Mouse (Mus musculus) lung, embryonic 16.5 days (tissue): ENCODE results near the gene Lbp. TPM values are rescaled to one million over a fixed set of nuclear protein-coding genes. Genes with fewer than 3 reads are reported as not detected.

Source experiments
- ATAC-seq: fragments of 200-750 bp; cut with Nextera tagmentation; 2 replicates; pipeline ENCODE4 v1.8.0; 2017; ENCODE audit warnings: low read depth, mild to moderate bottlenecking, moderate library complexity
- H3K27ac ChIP-seq: fragments of 300-500 bp; sonication (generic); 2 replicates; pipeline ENCODE4 v1.5.1; 2014; ENCODE audit warnings: mild to moderate bottlenecking, control low read depth, low read length
- H3K27me3 ChIP-seq: fragments of 300-500 bp; sonication (generic); 2 replicates; pipeline ENCODE4 v1.6.1; 2014; ENCODE audit warnings: low read depth, low read length, mixed read lengths; ENCODE audit not compliant: control insufficient read depth, insufficient read depth
- H3K36me3 ChIP-seq: fragments of 300-500 bp; sonication (generic); 2 replicates; pipeline ENCODE4 v1.6.1; 2014; ENCODE audit warnings: low read length; ENCODE audit not compliant: control insufficient read depth, insufficient read depth
- H3K4me1 ChIP-seq: fragments of 300-500 bp; sonication (generic); replicated peaks from 2 replicates; pipeline ENCODE4 v1.6.1; 2014; ENCODE audit warnings: low read length, mixed read lengths; ENCODE audit not compliant: control insufficient read depth, insufficient read depth
- H3K4me2 ChIP-seq: fragments of 300-500 bp; sonication (generic); 2 replicates; pipeline ENCODE4 v1.6.1; 2014; ENCODE audit warnings: low read depth, low read length, control low read depth
- H3K4me3 ChIP-seq: fragments of 300-500 bp; sonication (generic); 2 replicates; pipeline ENCODE4 v1.5.1; 2014; ENCODE audit warnings: mild to moderate bottlenecking, low read length, control low read depth
- H3K9ac ChIP-seq: fragments of 300-500 bp; sonication (generic); 2 replicates; pipeline ENCODE4 v1.6.1; 2014; ENCODE audit warnings: low read length, control low read depth
- H3K9me3 ChIP-seq: fragments of 300-500 bp; sonication (generic); 2 replicates; pipeline ENCODE4 v1.6.1; 2016; ENCODE audit warnings: low read length; ENCODE audit not compliant: control insufficient read depth
- WGBS: fragments of 180-500 bp; shearing (Covaris S2); extraction: QIAGEN DNeasy Blood & Tissue Kit; methylation state at CpG from one replicate; pipeline ENCODE4 v1.1.7; 2014; 5-methylcytosine and 5-hydroxymethylcytosine counted together
- polyA plus RNA-seq: library from polyadenylated mRNA; unstranded; fragments of >200 nt; fragmentation: Nextera tagmentation; extraction: Ambion mirVana; gene quantifications from 2 replicates; pipeline ENCODE4 v1.2.1, GENCODE M21; 2015

Gene Lbp
- polyA plus RNA-seq, 1 experiment from 2014 or later: 15.0 TPM

- H3K4me1 ChIP-seq: no peaks in the 10 kb centered on the region
- no peak overlapping the region for H3K4me2 ChIP-seq
- H3K27ac ChIP-seq: no peak overlapping the region
- no peaks in the 10 kb centered on the region for H3K27me3 ChIP-seq
- H3K4me3 ChIP-seq: no peak overlapping the region
- H3K9me3 ChIP-seq: no peaks in the 10 kb centered on the region
- no peak; the same call in 1 of the 2 replicates for ATAC-seq
- H3K36me3 ChIP-seq: no peaks in the 10 kb centered on the region
- no peak overlapping the region for H3K9ac ChIP-seq
- 50% methylated on average over 3 of the region's 3 CpGs for WGBS
Observed at GRCm38 (mm10) chr2:158322845-158323244, 16.6 kb downstream of the Lbp start.

- ATAC-seq: peak; percentile 70; the same call in 1 of the 2 replicates
- H3K27ac ChIP-seq: no peak overlapping the region
- H3K4me2 ChIP-seq: no peak overlapping the region
- no peaks in the 10 kb centered on the region for H3K36me3 ChIP-seq
- H3K4me3 ChIP-seq: no peak overlapping the region
- H3K4me1 ChIP-seq: no peaks in the 10 kb centered on the region
- H3K27me3 ChIP-seq: no peaks in the 10 kb centered on the region
- H3K9me3 ChIP-seq: no peaks in the 10 kb centered on the region
- H3K9ac ChIP-seq: no peak overlapping the region
- WGBS: 59% methylated on average over 10 of the region's 10 CpGs
Observed at GRCm38 (mm10) chr2:158324531-158325190, 18.4 kb downstream of the Lbp start.

GRCm38 (mm10) chr2:158325609-158326008, 19.3 kb downstream of the Lbp start:
- no peak overlapping the region for H3K4me2 ChIP-seq
- H3K9ac ChIP-seq: no peak overlapping the region
- no peaks in the 10 kb centered on the region for H3K9me3 ChIP-seq
- no peak for ATAC-seq
- no peaks in the 10 kb centered on the region for H3K4me1 ChIP-seq
- no peak overlapping the region for H3K4me3 ChIP-seq
- WGBS: 87% methylated on average over 8 of the region's 8 CpGs
- H3K27me3 ChIP-seq: no peaks in the 10 kb centered on the region
- no peaks in the 10 kb centered on the region for H3K36me3 ChIP-seq
- H3K27ac ChIP-seq: no peak overlapping the region

- no peak for ATAC-seq
- Histone ChIP-seq H3K27ac (no peak overlapping the region), H3K9me3 (no peaks in the 10 kb centered on the region), H3K9ac (no peak overlapping the region), H3K36me3 (no peaks in the 10 kb centered on the region), H3K4me1 (no peaks in the 10 kb centered on the region), H3K4me3 (no peak overlapping the region), H3K27me3 (no peaks in the 10 kb centered on the region), H3K4me2 (no peak overlapping the region)
- 74% methylated on average over 13 of the region's 13 CpGs for WGBS
Observed at GRCm38 (mm10) chr2:158334356-158334755, 28.1 kb downstream of the Lbp start.

- Histone ChIP-seq H3K4me2 (no peak overlapping the region), H3K27me3 (no peaks in the 10 kb centered on the region), H3K4me1 (no peaks in the 10 kb centered on the region), H3K9ac (no peak overlapping the region), H3K36me3 (no peaks in the 10 kb centered on the region), H3K27ac (no peak overlapping the region), H3K4me3 (no peak overlapping the region), H3K9me3 (no peaks in the 10 kb centered on the region)
- no peak for ATAC-seq
- 69% methylated on average over 10 of the region's 10 CpGs for WGBS
Observed at GRCm38 (mm10) chr2:158337698-158338097, 31.4 kb downstream of the Lbp start.

- no peak overlapping the region for H3K4me2 ChIP-seq
- H3K36me3 ChIP-seq: no peaks in the 10 kb centered on the region
- no peak for ATAC-seq
- no peak overlapping the region for H3K27ac ChIP-seq
- no peak overlapping the region for H3K9ac ChIP-seq
- 32% methylated on average over 11 of the region's 11 CpGs for WGBS
- no peak overlapping the region for H3K4me3 ChIP-seq
- no peaks in the 10 kb centered on the region for H3K4me1 ChIP-seq
- no peaks in the 10 kb centered on the region for H3K9me3 ChIP-seq
- no peaks in the 10 kb centered on the region for H3K27me3 ChIP-seq
Observed at GRCm38 (mm10) chr2:158339948-158340564, 33.8 kb downstream of the Lbp start.

GRCm38 (mm10) chr2:158341324-158341723, 35.0 kb downstream of the Lbp start:
- no peaks in the 10 kb centered on the region for H3K4me1 ChIP-seq
- H3K9me3 ChIP-seq: no peaks in the 10 kb centered on the region
- ATAC-seq: no peak
- H3K4me2 ChIP-seq: no peak overlapping the region
- H3K9ac ChIP-seq: no peak overlapping the region
- H3K36me3 ChIP-seq: no peaks in the 10 kb centered on the region
- no peaks in the 10 kb centered on the region for H3K27me3 ChIP-seq
- no peak overlapping the region for H3K4me3 ChIP-seq
- H3K27ac ChIP-seq: no peak overlapping the region
- 66% methylated on average over 2 of the region's 2 CpGs for WGBS

GRCm38 (mm10) chr2:158343495-158343894, 37.2 kb downstream of the Lbp start:
- H3K27ac ChIP-seq: no peak overlapping the region
- no peak overlapping the region for H3K4me3 ChIP-seq
- H3K9ac ChIP-seq: no peak overlapping the region
- no peaks in the 10 kb centered on the region for H3K27me3 ChIP-seq
- 82% methylated on average over 5 of the region's 5 CpGs for WGBS
- ATAC-seq: no peak
- no peak overlapping the region for H3K4me2 ChIP-seq
- H3K36me3 ChIP-seq: no peaks in the 10 kb centered on the region
- H3K9me3 ChIP-seq: no peaks in the 10 kb centered on the region
- H3K4me1 ChIP-seq: no peaks in the 10 kb centered on the region

- WGBS: 48% methylated on average over 6 of the region's 6 CpGs
Observed at GRCm38 (mm10) chr2:158346467-158346866, 40.2 kb downstream of the Lbp start.

More at GRCm38 (mm10) chr2:158346467-158346866, 40.2 kb downstream of the Lbp start:
- H3K4me1 ChIP-seq: no peaks in the 10 kb centered on the region
- ATAC-seq: peak; percentile 35; the same call in 1 of the 2 replicates
- no peak overlapping the region for H3K9ac ChIP-seq
- no peak overlapping the region for H3K4me2 ChIP-seq
- H3K27ac ChIP-seq: no peak overlapping the region
- no peaks in the 10 kb centered on the region for H3K36me3 ChIP-seq
- no peaks in the 10 kb centered on the region for H3K27me3 ChIP-seq
- no peaks in the 10 kb centered on the region for H3K9me3 ChIP-seq
- no peak overlapping the region for H3K4me3 ChIP-seq
